Mouse (Mus musculus): Measurements from ENCODE around the gene Rnf180.

GRCm38 (mm10) chr13:105132370-105132769 lies 162.2 kb downstream of the Rnf180 start:
- TF ChIP-seq CTCF (IDR thresholded peaks at IDR 0.05 in 2 of 3, conservative IDR thresholded peaks at IDR 0.05 in 1 of 3; ENCODE audit: control insufficient read depth in 1 of 3, insufficient read depth in 1 of 3, low read depth in 2 of 3, low read length in 3 of 3, poor library complexity in 1 of 3, severe bottlenecking in 1 of 3) (no peak), POLR2A (IDR thresholded peaks at IDR 0.05; ENCODE audit: control insufficient read depth in 1 of 2, insufficient read depth in 1 of 2, low read depth in 1 of 2, low read length in 2 of 2, poor library complexity in 1 of 2) (no peak), HCFC1 (IDR thresholded peaks at IDR 0.05; ENCODE audit: low read depth, low read length) (no peak), POLR2AphosphoS5 (IDR thresholded peaks at IDR 0.05; ENCODE audit: borderline replicate concordance, low read depth, low read length) (no peak), POLR2AphosphoS2 (IDR thresholded peaks at IDR 0.05; ENCODE audit: low read length) (no peak), ZNF384 (IDR thresholded peaks at IDR 0.05; ENCODE audit: low read depth, low read length) (no peak), CHD1 (IDR thresholded peaks at IDR 0.05; ENCODE audit: low read depth, low read length) (no peak), MEF2A (IDR thresholded peaks at IDR 0.05; ENCODE audit: extremely low read depth, insufficient replicate concordance, low read depth, low read length, poor library complexity, severe bottlenecking) (no peak), GATA1 (IDR thresholded peaks at IDR 0.05; ENCODE audit: low read depth, low read length) (no peak), MAFK (IDR thresholded peaks at IDR 0.05; ENCODE audit: borderline replicate concordance, low read depth, low read length) (no peak), SIN3A (IDR thresholded peaks at IDR 0.05; ENCODE audit: low read length) (no peak), UBTF (IDR thresholded peaks at IDR 0.05; ENCODE audit: borderline replicate concordance, insufficient read depth, low read depth, low read length) (no peak), NRF1 (IDR thresholded peaks at IDR 0.05; ENCODE audit: insufficient read depth, low read depth, low read length, poor library complexity, severe bottlenecking) (no peak)

All from MEL (cell line).